Mouse (Mus musculus): Measurements from ENCODE around the gene Akap8l.

GRCm38 (mm10) chr17:32317708-32318107 is 32.7 kb downstream of the Akap8l start:
- TF ChIP-seq POLR2A (IDR thresholded peaks at IDR 0.05; ENCODE audit: control insufficient read depth, low read depth, low read length) (no peak), CTCF (IDR thresholded peaks at IDR 0.05; ENCODE audit: control insufficient read depth, insufficient read depth, insufficient replicate concordance, low read depth, low read length) (no peak)

Data from testis, adult 2 months (tissue).